Mouse (Mus musculus) liver, embryonic 12.5 days (tissue): ENCODE results near the gene Krit1. TPM values are rescaled to one million over a fixed set of nuclear protein-coding genes. Genes with fewer than 3 reads are reported as not detected.
"Not testable (repeated sequence)": the region's sequence is repeated elsewhere in the genome, so short reads cannot be mapped to it uniquely, and the experiment has no call there.

Experiments
- ATAC-seq: fragments of 200-750 bp; cut with Nextera tagmentation; 2 replicates; pipeline ENCODE4 v1.8.0; 2017; ENCODE audit warnings: moderate number of reproducible peaks, mild to moderate bottlenecking, moderate library complexity
- H3K27ac ChIP-seq: fragments of 300-500 bp; sonication (generic); 2 replicates; pipeline ENCODE4 v1.5.1; 2016; ENCODE audit warnings: mild to moderate bottlenecking
- H3K27me3 ChIP-seq: fragments of 300-500 bp; sonication (generic); replicated peaks from 2 replicates; pipeline ENCODE4 v1.6.1; 2016; ENCODE audit warnings: mild to moderate bottlenecking, moderate library complexity
- H3K36me3 ChIP-seq: fragments of 300-500 bp; sonication (generic); 2 replicates; pipeline ENCODE4 v1.6.1; 2016; ENCODE audit warnings: mild to moderate bottlenecking, moderate library complexity
- H3K4me1 ChIP-seq: fragments of 300-500 bp; sonication (generic); 2 replicates; pipeline ENCODE4 v1.6.1; 2016
- H3K4me2 ChIP-seq: fragments of 300-500 bp; sonication (generic); 2 replicates; pipeline ENCODE4 v1.6.1; 2016; ENCODE audit warnings: mild to moderate bottlenecking, moderate library complexity
- H3K4me3 ChIP-seq: fragments of 300-500 bp; sonication (generic); 2 replicates; pipeline ENCODE4 v1.5.1; 2016; ENCODE audit warnings: mild to moderate bottlenecking, moderate library complexity
- H3K9ac ChIP-seq: fragments of 300-500 bp; sonication (generic); 2 replicates; pipeline ENCODE4 v1.6.1; 2016; ENCODE audit warnings: mild to moderate bottlenecking, moderate library complexity
- H3K9me3 ChIP-seq: fragments of 300-500 bp; sonication (generic); replicated peaks from 2 replicates; pipeline ENCODE4 v1.6.1; 2016; ENCODE audit warnings: mild to moderate bottlenecking, moderate library complexity
- WGBS: fragments of 180-500 bp; shearing (Covaris S2); methylation state at CpG from one replicate; pipeline ENCODE4 v1.1.7; 2016; ENCODE audit not compliant: insufficient replicate concordance; 5-methylcytosine and 5-hydroxymethylcytosine counted together
- polyA plus RNA-seq: library from polyadenylated mRNA; unstranded; fragments of >200 nt; fragmentation: Nextera tagmentation; extraction: Ambion mirVana; gene quantifications from 2 replicates; pipeline ENCODE4 v1.2.1, GENCODE M21; 2016

Gene Krit1
- polyA plus RNA-seq, 1 experiment from 2014 or later = 33.3 TPM

DNA sequence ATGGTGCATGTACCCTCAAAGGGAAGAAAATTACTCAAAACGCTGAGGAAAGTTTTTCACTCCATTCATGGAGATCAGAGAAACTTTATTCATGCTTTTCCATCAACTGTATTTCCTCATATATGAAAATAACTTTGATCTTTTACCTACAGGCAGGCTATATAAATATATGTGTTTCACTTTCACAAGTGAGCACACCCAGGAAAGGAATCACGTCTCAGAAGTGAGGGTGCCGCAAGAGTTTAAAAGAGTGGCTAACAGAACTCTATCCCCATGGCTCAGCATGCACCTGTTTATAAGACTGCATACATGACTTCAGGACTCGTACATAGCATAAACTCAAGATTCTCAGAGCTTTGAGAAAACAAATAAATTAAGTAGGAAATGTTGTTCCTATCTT, 2.1 kb upstream of the Krit1 start:
- no peak overlapping the region; the same call in 1 of the 2 replicates for H3K4me3 ChIP-seq
- H3K27ac ChIP-seq = no peak overlapping the region
- H3K9me3 ChIP-seq = no peaks in the 10 kb centered on the region
- 73% methylated on average over 4 of the region's 4 CpGs for WGBS
- H3K4me1 ChIP-seq = peaks cover 39% of the 10 kb centered on the region
- H3K4me2 ChIP-seq = peak overlapping the region; percentile 84
- ATAC-seq = no peak
- 0 out of 2 replicates have a peak overlapping the region, but pooled peaks have one; percentile 19 for H3K9ac ChIP-seq
- H3K27me3 ChIP-seq = no peaks in the 10 kb centered on the region
- H3K36me3 ChIP-seq = peaks cover 2% of the 10 kb centered on the region; the same call in 1 of the 2 replicates

DNA sequence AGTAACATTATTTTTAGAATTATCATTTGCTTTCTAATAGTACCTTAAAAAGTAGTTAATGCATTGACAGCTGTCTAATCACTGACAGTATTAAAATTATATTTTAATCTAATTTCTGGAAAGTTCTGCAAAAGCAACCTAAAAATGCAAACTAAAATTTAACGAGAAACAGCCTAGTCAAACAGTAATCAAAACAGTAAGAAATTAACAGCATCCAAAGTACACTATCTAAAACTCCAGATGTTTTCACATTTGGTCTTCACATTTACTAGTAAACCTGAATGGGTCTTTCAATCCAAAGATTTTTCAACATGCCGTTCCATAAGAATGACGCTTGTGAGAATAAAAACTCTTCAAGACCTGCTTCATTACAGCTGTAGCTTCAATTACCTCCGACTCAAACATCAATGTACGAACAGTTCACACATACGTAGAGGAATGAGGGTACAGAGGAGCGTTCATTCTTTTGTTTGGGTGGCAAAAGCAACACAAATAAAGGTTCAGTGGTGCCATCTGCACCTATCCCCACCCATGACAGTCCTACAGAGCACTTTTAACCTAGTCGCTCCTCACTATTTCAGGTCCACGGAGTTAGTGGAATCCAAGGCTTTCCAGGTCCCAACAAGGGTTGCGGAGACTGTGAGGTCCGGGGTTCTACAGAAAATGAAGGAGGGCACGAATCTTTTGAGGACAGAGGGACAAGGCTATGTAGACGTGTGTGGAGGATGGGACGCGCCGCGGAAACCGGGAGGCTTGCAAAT, 1.1 kb upstream of the Krit1 start:
- peak overlapping the region; percentile 96 for H3K27ac ChIP-seq
- peak overlapping the region; percentile 84 for H3K4me2 ChIP-seq
- H3K9me3 ChIP-seq = no peaks in the 10 kb centered on the region
- H3K36me3 ChIP-seq = 0 out of 2 replicates have a peak, but pooled peaks cover 2% of the 10 kb centered on the region
- peak overlapping the region; percentile 89 for H3K4me3 ChIP-seq
- no peaks in the 10 kb centered on the region for H3K27me3 ChIP-seq
- WGBS = 5% methylated on average over 18 of the region's 18 CpGs
- peak; percentile 8 for ATAC-seq
- peaks cover 39% of the 10 kb centered on the region for H3K4me1 ChIP-seq
- peak overlapping the region; percentile 90 for H3K9ac ChIP-seq

DNA sequence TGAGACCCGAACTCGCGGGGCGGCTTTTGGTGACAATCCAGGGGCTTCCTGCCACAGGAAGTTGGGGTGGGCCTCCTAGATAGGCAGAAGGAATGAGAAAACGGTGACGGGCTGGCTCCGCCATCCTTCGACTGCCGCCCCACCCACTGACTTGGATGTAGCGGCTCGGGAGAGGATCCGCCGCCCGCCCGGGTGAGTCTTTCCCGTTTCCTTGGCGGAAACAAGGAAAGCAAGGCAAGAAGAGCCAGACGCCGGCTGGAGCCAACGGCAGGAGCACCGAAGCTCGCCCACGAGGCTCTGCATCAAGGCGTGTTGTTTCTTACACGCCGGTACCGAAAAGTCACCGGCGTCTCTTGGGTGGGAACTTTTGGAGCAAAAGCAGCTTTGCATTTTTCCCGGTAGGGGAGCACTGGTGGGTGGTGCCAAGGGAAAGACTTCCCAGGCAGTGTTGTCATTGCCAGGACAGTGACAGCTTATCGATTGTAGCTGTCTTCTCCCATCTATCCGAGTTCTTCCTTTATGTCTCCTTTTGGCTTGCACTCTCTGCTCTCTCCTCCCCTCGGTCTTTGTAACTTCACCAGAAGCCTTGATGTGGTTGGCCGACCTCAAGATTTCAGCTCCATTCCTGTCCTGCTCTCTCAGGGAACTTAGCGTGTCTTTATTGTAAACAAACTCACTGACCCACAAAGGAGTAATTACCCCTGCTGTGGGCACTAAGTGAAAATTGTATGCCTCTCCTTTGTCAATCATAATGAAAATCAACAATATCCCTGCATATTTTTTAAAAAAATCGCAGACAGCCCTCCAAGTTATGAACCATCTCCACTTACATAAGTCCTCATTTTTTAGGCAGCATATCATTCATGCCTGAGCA, 545 bp downstream of the Krit1 start:
- peak overlapping the region; percentile 90 for H3K9ac ChIP-seq
- peak overlapping the region; percentile 84 for H3K4me2 ChIP-seq
- peak; percentile 80 for ATAC-seq
- H3K4me3 ChIP-seq = peak overlapping the region; percentile 89
- H3K27me3 ChIP-seq = no peaks in the 10 kb centered on the region
- under 1% methylated on average over 34 of the region's 36 CpGs for WGBS
- peaks cover 39% of the 10 kb centered on the region for H3K4me1 ChIP-seq
- peaks cover 10% of the 10 kb centered on the region for H3K36me3 ChIP-seq
- no peaks in the 10 kb centered on the region for H3K9me3 ChIP-seq
- peak overlapping the region; percentile 96 for H3K27ac ChIP-seq

DNA sequence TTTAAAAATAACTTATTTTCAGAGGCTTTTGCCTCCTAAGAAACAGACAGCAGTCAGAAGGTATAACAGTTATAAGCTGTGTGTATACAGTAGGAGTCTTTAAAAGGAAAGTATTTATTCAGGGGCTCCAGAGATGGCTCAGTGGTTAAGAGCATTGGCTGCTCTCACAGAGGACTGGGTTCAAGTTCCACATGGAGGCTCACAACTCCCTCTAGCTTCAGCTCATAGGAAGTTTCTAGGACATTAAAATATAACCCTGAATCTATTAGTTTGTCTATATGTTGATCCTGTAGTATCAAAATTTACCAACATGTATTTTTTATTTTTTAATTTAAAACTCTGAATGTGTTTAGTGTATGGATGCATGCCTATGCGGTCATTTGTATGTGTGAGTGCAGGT, 5.5 kb downstream of the Krit1 start:
- 100% methylated on average over 1 of the region's 1 CpGs for WGBS
- H3K9ac ChIP-seq = no peak overlapping the region
- H3K27me3 ChIP-seq = no peaks in the 10 kb centered on the region
- ATAC-seq = no peak
- no peak overlapping the region for H3K4me3 ChIP-seq
- peaks cover 8% of the 10 kb centered on the region for H3K4me1 ChIP-seq
- peaks cover 36% of the 10 kb centered on the region for H3K36me3 ChIP-seq
- H3K27ac ChIP-seq = no peak overlapping the region
- no peak overlapping the region for H3K4me2 ChIP-seq
- no peaks in the 10 kb centered on the region for H3K9me3 ChIP-seq

DNA sequence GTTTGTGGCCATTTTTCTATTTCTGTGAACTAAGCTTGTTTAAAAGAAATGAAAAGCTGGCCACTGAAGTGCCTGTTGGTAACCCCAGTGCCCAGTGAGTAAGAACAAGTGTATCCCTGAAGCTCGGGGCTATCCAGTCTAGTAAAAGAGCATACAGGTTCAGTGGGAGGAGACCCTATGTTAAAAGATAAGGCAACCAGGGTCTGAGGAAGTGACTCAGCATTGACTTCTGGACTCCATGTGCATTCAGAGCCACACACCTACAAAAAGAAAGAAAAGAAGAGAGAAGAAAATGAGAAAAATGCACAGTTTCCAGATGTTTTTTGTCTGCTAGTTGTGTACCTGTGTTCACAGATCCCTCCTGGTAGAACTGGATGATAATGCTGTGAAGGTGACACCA, 31.1 kb downstream of the Krit1 start:
- Histone ChIP-seq H3K9ac (no peak overlapping the region), H3K27ac (no peak overlapping the region), H3K36me3 (peaks cover 58% of the 10 kb centered on the region), H3K27me3 (no peaks in the 10 kb centered on the region), H3K9me3 (peaks cover 4% of the 10 kb centered on the region; the same call in 1 of the 2 replicates), H3K4me1 (peaks cover 9% of the 10 kb centered on the region), H3K4me2 (no peak overlapping the region), H3K4me3 (no peak overlapping the region)
- 10% methylated on average over 1 of the region's 1 CpGs for WGBS
- peak; percentile 73 for ATAC-seq

DNA sequence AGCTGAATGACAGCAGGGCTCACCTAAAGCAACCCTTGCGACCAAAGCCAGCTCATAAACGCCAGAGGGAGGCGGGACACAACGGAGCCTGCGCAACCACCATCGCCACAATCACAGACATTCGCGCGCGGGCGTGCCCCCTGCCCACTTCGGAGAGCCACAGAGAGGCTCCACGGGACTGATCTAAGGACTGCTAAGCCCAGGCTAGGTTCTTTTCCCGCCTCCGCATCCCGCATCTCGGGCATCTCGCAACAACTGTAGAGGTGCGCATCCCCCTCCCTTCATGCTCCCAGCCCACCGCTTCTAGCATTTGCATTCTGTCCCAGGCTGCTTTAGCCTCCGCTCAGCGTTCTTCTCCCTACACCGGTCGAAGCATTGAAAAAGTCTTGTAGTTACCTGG, 42.0 kb downstream of the Krit1 start, which contains the start of gene Lrrd1:
Gene Lrrd1 (plus strand): TSS at position 148 of the 400 bp plus-strand sequence.
- Histone ChIP-seq H3K9me3 (no peaks in the 10 kb centered on the region), H3K4me1 (no peaks in the 10 kb centered on the region), H3K9ac (no peak within 1 kb of the TSS), H3K27me3 (peaks cover 5% of the 10 kb centered on the region; the same call in 1 of the 2 replicates), H3K4me2 (peak within 1 kb of the TSS; percentile 52), H3K4me3 (peak within 1 kb of the TSS; percentile 25; the same call in 1 of the 2 replicates), H3K36me3 (peaks cover 16% of the 10 kb centered on the region), H3K27ac (no peak within 1 kb of the TSS)
- no peak for ATAC-seq
- 22% methylated on average over 24 of the region's 24 CpGs for WGBS

DNA sequence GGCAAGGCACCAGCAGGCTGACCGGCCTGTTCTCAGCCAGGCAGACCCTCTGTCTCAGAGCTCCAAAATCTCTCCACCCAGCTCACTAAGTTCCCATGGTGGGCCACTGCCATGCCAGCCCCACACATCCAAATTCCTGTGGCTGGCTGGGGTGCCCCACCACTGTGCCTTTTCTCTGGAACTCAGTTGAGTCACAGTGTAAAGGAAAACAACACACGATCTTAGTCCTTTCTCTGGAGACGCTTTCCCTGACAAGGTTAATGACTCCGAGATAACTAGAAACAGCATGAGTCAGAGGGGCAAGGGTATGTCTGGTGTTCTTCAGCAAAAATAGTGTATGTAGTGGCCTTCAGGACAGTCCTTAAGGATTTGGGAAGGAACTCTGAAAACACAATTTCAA, 67.2 kb downstream of the Krit1 start:
- no peaks in the 10 kb centered on the region for H3K9me3 ChIP-seq
- WGBS = 65% methylated on average over 4 of the region's 4 CpGs
- H3K27me3 ChIP-seq = no peaks in the 10 kb centered on the region
- H3K4me3 ChIP-seq = no peak overlapping the region
- ATAC-seq = no peak
- H3K9ac ChIP-seq = no peak overlapping the region
- H3K27ac ChIP-seq = no peak overlapping the region
- no peaks in the 10 kb centered on the region for H3K4me1 ChIP-seq
- no peak overlapping the region for H3K4me2 ChIP-seq
- no peaks in the 10 kb centered on the region for H3K36me3 ChIP-seq

DNA sequence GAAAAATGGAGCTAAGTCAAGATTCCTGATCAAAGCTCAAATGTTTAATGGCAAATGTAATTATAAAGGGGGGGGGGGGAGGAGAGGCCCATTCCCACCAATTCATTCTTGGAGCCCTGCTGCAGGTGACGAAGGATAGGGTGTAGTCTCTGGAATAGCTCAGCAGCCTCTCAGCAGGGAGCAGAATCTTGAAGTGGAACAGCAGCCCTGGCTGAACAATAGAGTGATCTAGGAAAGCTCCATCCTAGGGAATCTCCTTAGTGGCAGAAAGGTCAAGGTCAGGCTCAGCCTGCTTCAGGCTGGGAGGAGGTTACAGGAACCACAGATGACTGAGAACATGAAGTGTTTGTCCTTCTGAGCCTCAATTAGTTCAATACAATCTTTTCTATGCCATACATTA, 69.4 kb downstream of the Krit1 start:
- H3K27me3 ChIP-seq = no peaks in the 10 kb centered on the region
- no peak overlapping the region for H3K9ac ChIP-seq
- H3K4me1 ChIP-seq = no peaks in the 10 kb centered on the region
- H3K9me3 ChIP-seq = no peaks in the 10 kb centered on the region
- no peak for ATAC-seq
- no peaks in the 10 kb centered on the region for H3K36me3 ChIP-seq
- 69% methylated on average over 1 of the region's 1 CpGs for WGBS
- H3K4me3 ChIP-seq = no peak overlapping the region
- no peak overlapping the region for H3K4me2 ChIP-seq
- no peak overlapping the region for H3K27ac ChIP-seq

DNA sequence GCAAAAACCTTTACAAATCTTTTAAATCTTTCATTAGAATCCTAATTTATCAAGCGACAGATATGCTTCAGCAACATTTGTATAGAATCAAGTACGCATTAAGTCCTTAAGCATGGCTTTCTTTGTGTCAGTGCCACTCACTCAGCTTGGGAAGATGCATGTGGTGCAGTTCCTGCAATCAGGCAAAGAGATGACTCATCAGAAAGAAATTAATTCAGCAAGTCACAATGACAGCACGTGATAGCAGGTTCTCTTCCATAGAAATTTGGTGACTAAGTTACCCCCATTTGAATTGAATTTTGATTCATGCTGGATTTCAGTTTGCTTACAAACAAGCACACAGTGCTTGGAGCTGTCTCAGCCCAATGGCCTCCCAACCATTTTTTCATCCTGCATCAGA, 70.5 kb downstream of the Krit1 start:
- no peak overlapping the region for H3K4me2 ChIP-seq
- H3K9me3 ChIP-seq = no peaks in the 10 kb centered on the region
- no peaks in the 10 kb centered on the region for H3K4me1 ChIP-seq
- no peak overlapping the region for H3K9ac ChIP-seq
- H3K27me3 ChIP-seq = no peaks in the 10 kb centered on the region
- 64% methylated on average over 3 of the region's 3 CpGs for WGBS
- H3K27ac ChIP-seq = no peak overlapping the region
- H3K36me3 ChIP-seq = no peaks in the 10 kb centered on the region
- no peak overlapping the region for H3K4me3 ChIP-seq
- ATAC-seq = no peak

DNA sequence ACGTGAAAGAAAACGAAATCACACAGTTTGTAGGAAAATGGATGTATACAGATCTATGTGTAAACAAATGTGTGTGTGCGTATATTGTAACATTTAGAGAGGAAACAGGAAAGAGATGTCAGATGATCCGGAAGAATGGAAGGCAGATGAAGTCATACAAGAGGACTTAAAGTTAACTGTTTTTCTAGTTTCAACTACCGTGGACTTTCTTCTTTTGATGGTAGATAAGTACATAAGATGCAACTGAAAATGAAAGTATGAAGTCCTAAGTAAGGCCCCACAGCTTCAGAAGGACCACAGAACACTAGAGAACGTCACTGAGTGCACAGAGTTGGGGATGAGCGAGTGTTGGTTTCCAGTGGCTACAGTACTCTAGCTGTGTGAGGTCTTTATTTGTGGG, 83.9 kb downstream of the Krit1 start:
- H3K9me3 ChIP-seq, H3K4me2 ChIP-seq, H3K27ac ChIP-seq, H3K4me3 ChIP-seq, ATAC-seq, H3K9ac ChIP-seq, H3K36me3 ChIP-seq, H3K4me1 ChIP-seq, H3K27me3 ChIP-seq: not testable (repeated sequence)
- WGBS = 73% methylated on average over 7 of the region's 7 CpGs

DNA sequence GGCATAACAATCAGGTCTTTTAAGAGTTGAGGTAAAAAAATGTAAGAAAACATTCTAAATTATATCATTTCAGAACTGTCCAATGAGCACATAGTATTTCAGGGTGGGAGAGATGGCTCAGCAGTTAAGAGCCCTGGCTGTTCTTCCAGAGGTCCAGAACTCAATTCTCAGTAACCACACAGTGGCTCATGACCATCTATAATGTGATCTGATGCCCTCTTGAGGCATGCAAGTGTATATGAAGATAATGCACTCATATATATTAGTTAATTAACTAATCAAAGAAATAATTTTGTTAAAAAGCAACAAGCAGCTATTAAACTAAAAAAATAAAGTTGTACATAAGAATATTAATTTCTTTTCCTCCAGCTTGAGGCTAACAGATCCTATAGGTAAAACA, 86.2 kb downstream of the Krit1 start:
- no peak for ATAC-seq

More for the DNA sequence above, 86.2 kb downstream of the Krit1 start:
- no peaks in the 10 kb centered on the region for H3K9me3 ChIP-seq
- H3K4me2 ChIP-seq = no peak overlapping the region
- no peaks in the 10 kb centered on the region; the same call in 1 of the 2 replicates for H3K36me3 ChIP-seq
- no peaks in the 10 kb centered on the region for H3K27me3 ChIP-seq
- peaks cover 10% of the 10 kb centered on the region; the same call in 1 of the 2 replicates for H3K4me1 ChIP-seq
- H3K4me3 ChIP-seq = no peak overlapping the region
- no peak overlapping the region for H3K27ac ChIP-seq
- H3K9ac ChIP-seq = no peak overlapping the region
